Mouse (Mus musculus): ENCODE measurements at regions not wholly inside any gene's neighbourhood (a gene's known extent, or its start where the extent isn't known, plus 50 kb on each side); places are given as distances from the start of the nearest gene placed in this dataset.
"Not testable (repeated sequence)": the region's sequence is repeated elsewhere in the genome, so short reads cannot be mapped to it uniquely, and the experiment has no call there.

- TF ChIP-seq CTCF (IDR thresholded peaks at IDR 0.05; ENCODE audit: control insufficient read depth, insufficient read depth, insufficient replicate concordance, low read depth, low read length); POLR2A (IDR thresholded peaks at IDR 0.05; ENCODE audit: control insufficient read depth, low read depth, low read length): not testable (repeated sequence)
These were observed 93.8 kb downstream of the Klf6 start for GRCm38 (mm10) chr13:5955121-5955520.
